Mouse (Mus musculus): ENCODE data around the gene Trpv4. TPM values are rescaled to one million over a fixed set of nuclear protein-coding genes. Genes with fewer than 3 reads are reported as not detected.

Trpv4 gene
- polyA plus RNA-seq, 1 experiment: 6.5 TPM

DNA sequence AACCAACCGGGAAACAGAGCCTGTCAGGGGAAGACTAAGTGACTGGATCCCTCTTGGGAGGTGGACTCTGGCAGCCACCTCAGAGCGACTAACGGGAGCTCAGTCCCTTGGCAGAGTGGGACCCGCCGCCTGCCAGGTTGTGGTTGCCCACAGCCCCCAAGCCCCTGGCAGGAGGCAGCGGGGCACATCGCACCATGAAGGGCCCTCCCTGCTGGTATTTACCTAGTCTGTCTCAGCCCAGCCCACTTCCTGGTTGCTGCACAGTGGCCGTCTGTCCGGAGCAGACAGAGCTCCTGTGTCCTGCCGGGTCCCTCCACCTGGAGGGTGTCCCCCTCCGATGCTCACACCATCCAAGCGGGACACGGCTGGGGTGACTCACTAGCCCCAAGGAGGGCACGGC is 7.2 kb downstream of the Trpv4 start:
- no peak for TF ChIP-seq POLR2A (IDR thresholded peaks at IDR 0.05; ENCODE audit: control insufficient read depth, extremely low read depth, insufficient read depth, low read length, poor library complexity)
- no peak for TF ChIP-seq CTCF (IDR thresholded peaks at IDR 0.05; ENCODE audit: borderline replicate concordance, control insufficient read depth, extremely low read depth, insufficient read depth, low read length, poor library complexity)
- H3K27me3 ChIP-seq (ENCODE audit: control insufficient read depth, insufficient read depth, low read length): no peaks in the 10 kb centered on the region
- H3K4me3 ChIP-seq (ENCODE audit: control insufficient read depth, insufficient read depth, low read length): no peak overlapping the region
- H3K36me3 ChIP-seq (ENCODE audit: control insufficient read depth, insufficient read depth, low read length): no peaks in the 10 kb centered on the region
- no peak for DNase-seq
- H3K27ac ChIP-seq (ENCODE audit: control insufficient read depth, insufficient read depth, low read length): no peak overlapping the region
- peaks cover 9% of the 10 kb centered on the region for H3K4me1 ChIP-seq (replicated peaks; ENCODE audit: control insufficient read depth, insufficient read depth, low read length)
- WGBS: 22% methylated on average over 14 of the region's 14 CpGs

DNA sequence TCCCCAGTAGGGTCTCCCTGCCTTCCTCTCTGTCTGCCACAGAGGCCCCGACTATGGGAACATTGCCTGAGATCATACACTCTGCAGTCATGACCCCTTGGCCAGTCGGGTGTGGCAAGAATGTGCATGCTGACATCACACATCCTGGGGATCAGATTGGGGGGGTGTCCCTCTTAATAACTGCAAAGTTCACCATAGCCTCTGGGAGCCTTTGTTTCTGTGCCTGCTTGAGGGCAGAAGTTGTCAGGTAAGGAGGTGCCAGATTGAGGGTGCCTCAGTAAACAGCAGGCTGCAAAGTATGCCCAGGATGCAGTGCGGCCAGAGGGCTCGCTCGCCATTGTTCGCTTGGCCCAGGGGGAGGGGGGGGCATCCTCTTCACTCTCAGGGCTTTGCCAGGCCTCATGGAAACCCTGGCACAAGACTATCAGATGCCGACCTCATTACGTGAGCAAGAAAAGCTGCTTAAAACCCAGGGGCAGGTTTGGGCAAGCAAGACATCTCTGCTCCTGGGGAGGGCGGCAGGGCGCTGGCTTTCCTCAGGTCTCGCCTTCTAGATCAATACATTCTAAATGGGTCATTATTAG is 9.4 kb downstream of the Trpv4 start:
- no peak overlapping the region for H3K27ac ChIP-seq (ENCODE audit: control insufficient read depth, insufficient read depth, low read length)
- H3K4me1 ChIP-seq (replicated peaks; ENCODE audit: control insufficient read depth, insufficient read depth, low read length): peaks cover 9% of the 10 kb centered on the region
- no peak for DNase-seq
- no peaks in the 10 kb centered on the region for H3K36me3 ChIP-seq (ENCODE audit: control insufficient read depth, insufficient read depth, low read length)
- H3K4me3 ChIP-seq (ENCODE audit: control insufficient read depth, insufficient read depth, low read length): no peak overlapping the region
- H3K27me3 ChIP-seq (ENCODE audit: control insufficient read depth, insufficient read depth, low read length): no peaks in the 10 kb centered on the region
- WGBS: 93% methylated on average over 11 of the region's 11 CpGs
- TF ChIP-seq POLR2A (IDR thresholded peaks at IDR 0.05; ENCODE audit: control insufficient read depth, extremely low read depth, insufficient read depth, low read length, poor library complexity): no peak
- TF ChIP-seq CTCF (IDR thresholded peaks at IDR 0.05; ENCODE audit: borderline replicate concordance, control insufficient read depth, extremely low read depth, insufficient read depth, low read length, poor library complexity): no peak

DNA sequence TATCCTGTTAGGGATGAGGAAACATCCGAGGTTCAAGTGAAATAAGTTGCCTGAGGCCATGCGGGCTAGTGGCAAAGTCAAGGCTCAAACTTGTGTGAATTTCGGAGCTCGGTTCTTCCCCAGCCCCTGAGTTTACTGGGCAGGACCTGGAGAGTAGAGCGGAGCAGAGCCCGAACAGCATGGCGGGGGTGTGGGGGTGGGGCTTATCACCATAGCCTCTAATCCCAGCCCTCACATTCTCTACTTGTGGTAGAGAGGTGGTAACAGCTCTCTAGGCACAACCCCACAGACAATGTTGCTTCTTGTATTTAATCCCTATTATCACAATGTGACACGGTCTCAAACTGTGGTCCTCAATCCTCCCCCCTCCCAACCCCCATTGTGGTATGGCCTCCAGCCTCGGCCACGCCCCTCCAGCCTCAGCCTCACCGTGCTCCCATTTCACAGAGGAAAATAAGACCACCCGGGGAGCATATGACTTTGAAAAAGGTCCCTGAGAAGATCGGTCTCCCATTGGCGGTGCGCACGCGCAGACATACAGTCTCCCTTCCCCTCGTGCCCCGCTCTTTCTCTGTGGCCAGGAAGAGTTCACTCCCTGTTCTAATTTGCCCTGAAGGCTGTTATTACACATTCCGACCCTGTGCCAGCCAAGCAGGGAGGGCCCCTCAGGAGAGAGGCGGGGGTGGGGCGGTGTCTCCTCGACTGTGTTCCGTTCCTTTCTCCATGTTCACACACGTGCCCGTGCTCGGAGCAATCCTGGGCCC is 10.8 kb downstream of the Trpv4 start:
- DNase-seq: no peak
- Histone ChIP-seq H3K4me3 (ENCODE audit: control insufficient read depth, insufficient read depth, low read length) (no peak overlapping the region), H3K27ac (ENCODE audit: control insufficient read depth, insufficient read depth, low read length) (no peak overlapping the region), H3K36me3 (ENCODE audit: control insufficient read depth, insufficient read depth, low read length) (no peaks in the 10 kb centered on the region), H3K27me3 (ENCODE audit: control insufficient read depth, insufficient read depth, low read length) (no peaks in the 10 kb centered on the region), H3K4me1 (replicated peaks; ENCODE audit: control insufficient read depth, insufficient read depth, low read length) (peaks cover 9% of the 10 kb centered on the region)
- TF ChIP-seq CTCF (IDR thresholded peaks at IDR 0.05; ENCODE audit: borderline replicate concordance, control insufficient read depth, extremely low read depth, insufficient read depth, low read length, poor library complexity) (no peak), POLR2A (IDR thresholded peaks at IDR 0.05; ENCODE audit: control insufficient read depth, extremely low read depth, insufficient read depth, low read length, poor library complexity) (no peak)
- WGBS: 21% methylated on average over 27 of the region's 27 CpGs

DNA sequence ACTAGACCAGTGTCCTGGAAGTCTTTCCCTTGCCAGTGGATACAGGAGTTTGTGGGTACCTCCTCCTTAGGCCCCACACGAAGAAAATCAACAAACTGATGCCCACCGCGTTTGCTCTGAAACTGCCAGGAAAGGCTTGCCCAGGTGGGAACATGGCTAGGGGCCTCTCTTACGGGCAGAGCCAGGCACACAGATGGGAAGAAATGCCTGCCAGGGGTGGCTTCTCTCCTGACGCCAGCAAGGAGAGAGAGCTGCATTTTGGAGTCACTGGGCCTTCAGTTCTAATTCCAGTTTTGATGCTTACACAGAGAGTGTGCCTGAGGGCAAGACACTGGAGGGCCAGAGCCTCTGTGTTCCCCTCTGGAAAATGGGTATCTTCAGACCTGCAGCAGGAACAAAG is 12.3 kb downstream of the Trpv4 start:
- peaks cover under 1% of the 10 kb centered on the region; the same call in 1 of the 2 replicates for H3K4me1 ChIP-seq (replicated peaks; ENCODE audit: control insufficient read depth, insufficient read depth, low read length)
- no peaks in the 10 kb centered on the region for H3K36me3 ChIP-seq (ENCODE audit: control insufficient read depth, insufficient read depth, low read length)
- WGBS: 92% methylated on average over 5 of the region's 5 CpGs

DNA sequence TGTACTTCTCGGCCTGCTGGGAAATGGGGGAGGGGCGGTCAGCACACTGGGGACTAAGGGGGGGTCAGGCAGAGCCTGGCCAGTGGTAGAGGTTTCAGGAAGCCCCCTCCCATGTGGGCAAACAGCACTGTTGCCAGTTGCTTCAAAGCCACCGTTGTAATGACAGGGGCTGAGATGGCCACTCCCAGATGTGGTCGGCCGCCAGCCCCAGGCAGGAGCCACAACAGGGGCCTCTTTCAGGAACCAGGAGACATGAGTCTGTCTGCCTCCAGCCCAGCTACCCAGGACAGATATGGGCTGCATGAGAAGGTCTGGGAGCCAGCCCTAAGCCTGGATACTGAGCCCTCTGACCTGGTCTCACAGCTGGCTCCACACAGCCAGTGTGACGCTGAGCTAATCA is 13.3 kb downstream of the Trpv4 start:
- 30% methylated on average over 6 of the region's 6 CpGs for WGBS
- Histone ChIP-seq H3K27ac (ENCODE audit: control insufficient read depth, insufficient read depth, low read length) (no peak overlapping the region), H3K27me3 (ENCODE audit: control insufficient read depth, insufficient read depth, low read length) (no peaks in the 10 kb centered on the region), H3K4me1 (replicated peaks; ENCODE audit: control insufficient read depth, insufficient read depth, low read length) (no peaks in the 10 kb centered on the region; the same call in 1 of the 2 replicates), H3K36me3 (ENCODE audit: control insufficient read depth, insufficient read depth, low read length) (no peaks in the 10 kb centered on the region), H3K4me3 (ENCODE audit: control insufficient read depth, insufficient read depth, low read length) (no peak overlapping the region)
- TF ChIP-seq POLR2A (IDR thresholded peaks at IDR 0.05; ENCODE audit: control insufficient read depth, extremely low read depth, insufficient read depth, low read length, poor library complexity) (no peak), CTCF (IDR thresholded peaks at IDR 0.05; ENCODE audit: borderline replicate concordance, control insufficient read depth, extremely low read depth, insufficient read depth, low read length, poor library complexity) (no peak)
- no peak for DNase-seq

More for the DNA sequence above, 12.3 kb downstream of the Trpv4 start:
- TF ChIP-seq POLR2A (IDR thresholded peaks at IDR 0.05; ENCODE audit: control insufficient read depth, extremely low read depth, insufficient read depth, low read length, poor library complexity): no peak
- no peak for TF ChIP-seq CTCF (IDR thresholded peaks at IDR 0.05; ENCODE audit: borderline replicate concordance, control insufficient read depth, extremely low read depth, insufficient read depth, low read length, poor library complexity)
- Histone ChIP-seq H3K4me3 (ENCODE audit: control insufficient read depth, insufficient read depth, low read length) (no peak overlapping the region), H3K27ac (ENCODE audit: control insufficient read depth, insufficient read depth, low read length) (no peak overlapping the region), H3K27me3 (ENCODE audit: control insufficient read depth, insufficient read depth, low read length) (no peaks in the 10 kb centered on the region)
- no peak for DNase-seq

DNA sequence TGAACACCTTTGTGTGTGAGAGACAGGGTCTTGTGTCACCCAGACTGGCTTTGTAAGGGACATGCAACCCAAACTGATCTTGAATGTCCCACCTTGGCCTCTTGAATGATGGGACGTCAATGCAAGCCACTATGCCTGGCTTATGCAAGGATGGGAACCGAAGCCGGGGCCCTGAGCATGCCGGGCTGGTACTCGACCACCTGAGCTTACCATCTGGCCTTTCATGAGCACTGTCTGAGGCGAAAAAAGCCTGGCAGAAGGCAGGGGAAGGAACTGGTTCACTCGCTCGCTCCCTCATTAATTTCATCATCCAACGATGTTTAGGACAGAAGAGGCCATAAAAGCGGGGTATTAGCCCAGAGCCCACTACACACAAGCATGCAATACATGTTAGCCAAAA is 17.4 kb downstream of the Trpv4 start:
- no peak for TF ChIP-seq CTCF (IDR thresholded peaks at IDR 0.05; ENCODE audit: borderline replicate concordance, control insufficient read depth, extremely low read depth, insufficient read depth, low read length, poor library complexity)
- no peak for TF ChIP-seq POLR2A (IDR thresholded peaks at IDR 0.05; ENCODE audit: control insufficient read depth, extremely low read depth, insufficient read depth, low read length, poor library complexity)
- Histone ChIP-seq H3K27me3 (ENCODE audit: control insufficient read depth, insufficient read depth, low read length) (no peaks in the 10 kb centered on the region), H3K27ac (ENCODE audit: control insufficient read depth, insufficient read depth, low read length) (no peak overlapping the region), H3K4me3 (ENCODE audit: control insufficient read depth, insufficient read depth, low read length) (no peak overlapping the region), H3K4me1 (replicated peaks; ENCODE audit: control insufficient read depth, insufficient read depth, low read length) (peaks cover 2% of the 10 kb centered on the region; the same call in 1 of the 2 replicates), H3K36me3 (ENCODE audit: control insufficient read depth, insufficient read depth, low read length) (no peaks in the 10 kb centered on the region)
- 89% methylated on average over 10 of the region's 10 CpGs for WGBS
- DNase-seq: no peak
